Mouse (Mus musculus) limb, embryonic 11.5 days (tissue): Measurements from ENCODE around the gene Ell2. TPM values are rescaled to one million over a fixed set of nuclear protein-coding genes. Genes with fewer than 3 reads are reported as not detected.

Experiments used
- ATAC-seq: fragments of 200-750 bp; cut with Nextera tagmentation; 2 replicates; pipeline ENCODE4 v1.8.0; 2017; ENCODE audit warnings: low read depth; ENCODE audit not compliant: insufficient number of reproducible peaks, low FRiP score, low TSS enrichment
- DNase-seq: peaks from one replicate; pipeline ENCODE4 v3.0.0-alpha.2; 2015; ENCODE audit warnings: low spot score
- H3K27ac ChIP-seq: fragments of 300-500 bp; sonication (generic); replicated peaks from 2 replicates; pipeline ENCODE4 v1.5.1; 2014; ENCODE audit warnings: low read depth, mild to moderate bottlenecking, low read length
- H3K27me3 ChIP-seq: fragments of 300-500 bp; sonication (generic); 2 replicates; pipeline ENCODE4 v1.6.1; 2014; ENCODE audit warnings: mild to moderate bottlenecking, low read length, mixed read lengths; ENCODE audit not compliant: control insufficient read depth, insufficient read depth
- H3K36me3 ChIP-seq: fragments of 300-500 bp; sonication (generic); 2 replicates; pipeline ENCODE4 v1.6.1; 2014; ENCODE audit warnings: mild to moderate bottlenecking, low read length, moderate library complexity, mixed read lengths; ENCODE audit not compliant: control insufficient read depth, insufficient read depth
- H3K4me1 ChIP-seq: fragments of 300-500 bp; sonication (generic); 2 replicates; pipeline ENCODE4 v1.6.1; 2014; ENCODE audit warnings: low read length, mixed read lengths; ENCODE audit not compliant: control insufficient read depth, insufficient read depth
- H3K4me2 ChIP-seq: fragments of 300-500 bp; sonication (generic); 2 replicates; pipeline ENCODE4 v1.6.1; 2014; ENCODE audit warnings: low read depth, mild to moderate bottlenecking, moderate library complexity; ENCODE audit not compliant: severe bottlenecking
- H3K4me3 ChIP-seq: fragments of 300-500 bp; sonication (generic); 2 replicates; pipeline ENCODE4 v1.5.1; 2014; ENCODE audit warnings: low read depth, low read length
- H3K9ac ChIP-seq: fragments of 300-500 bp; sonication (generic); 2 replicates; pipeline ENCODE4 v1.6.1; 2014; ENCODE audit warnings: mild to moderate bottlenecking, low read length
- H3K9me3 ChIP-seq: fragments of 300-500 bp; sonication (generic); 2 replicates; pipeline ENCODE4 v1.6.1; 2016; ENCODE audit warnings: low read length; ENCODE audit not compliant: control insufficient read depth
- WGBS: fragments of 180-500 bp; shearing (Covaris S2); extraction: QIAGEN DNeasy Blood & Tissue Kit; methylation state at CpG from one replicate; pipeline ENCODE4 v1.1.7; 2014; 5-methylcytosine and 5-hydroxymethylcytosine counted together
- polyA plus RNA-seq: library from polyadenylated mRNA; unstranded; fragments of >200 nt; fragmentation: Nextera tagmentation; extraction: Ambion mirVana; gene quantifications from 2 replicates; pipeline ENCODE4 v1.2.1, GENCODE M21; 2014

The Ell2 gene
- polyA plus RNA-seq = 4.3 and 4.8 TPM in 2 replicates

GRCm38 (mm10) chr13:75706457-75706856 is at the start of gene Ell2:
TSS of gene Ell2 (plus strand) at chr13:75706757.
- DNase-seq (no peak), ATAC-seq (no peak)
- peak within 1 kb of the TSS; percentile 74 for H3K9ac ChIP-seq
- H3K4me3 ChIP-seq = peak within 1 kb of the TSS; percentile 66
- no peaks in the 10 kb centered on the region for H3K36me3 ChIP-seq
- peaks cover 12% of the 10 kb centered on the region for H3K27me3 ChIP-seq
- H3K4me1 ChIP-seq = no peaks in the 10 kb centered on the region
- peak within 1 kb of the TSS; percentile 69 for H3K4me2 ChIP-seq
- no peaks in the 10 kb centered on the region for H3K9me3 ChIP-seq
- no peak within 1 kb of the TSS for H3K27ac ChIP-seq
- 83% methylated on average over 1 of the region's 1 CpGs for WGBS

- Histone ChIP-seq H3K4me1 (no peaks in the 10 kb centered on the region), H3K4me3 (no peak overlapping the region), H3K4me2 (no peak overlapping the region), H3K27ac (no peak overlapping the region), H3K36me3 (no peaks in the 10 kb centered on the region), H3K9ac (no peak overlapping the region), H3K27me3 (no peaks in the 10 kb centered on the region), H3K9me3 (no peaks in the 10 kb centered on the region)
- WGBS = 45% methylated on average over 3 of the region's 3 CpGs
- DNase-seq = no peak
- no peak for ATAC-seq
These were observed 21.1 kb upstream of the Ell2 start for GRCm38 (mm10) chr13:75685438-75685837.

- Histone ChIP-seq H3K27ac (no peak overlapping the region), H3K36me3 (no peaks in the 10 kb centered on the region), H3K4me3 (no peak overlapping the region), H3K4me2 (no peak overlapping the region), H3K4me1 (no peaks in the 10 kb centered on the region), H3K9me3 (no peaks in the 10 kb centered on the region), H3K9ac (no peak overlapping the region), H3K27me3 (no peaks in the 10 kb centered on the region)
- WGBS = 72% methylated on average over 4 of the region's 4 CpGs
- ATAC-seq (no peak), DNase-seq (no peak)
These were observed 19.6 kb upstream of the Ell2 start for GRCm38 (mm10) chr13:75686995-75687394.

- Histone ChIP-seq H3K36me3 (no peaks in the 10 kb centered on the region), H3K9ac (no peak overlapping the region), H3K9me3 (no peaks in the 10 kb centered on the region), H3K4me2 (no peak overlapping the region), H3K27me3 (no peaks in the 10 kb centered on the region), H3K4me1 (no peaks in the 10 kb centered on the region), H3K27ac (no peak overlapping the region), H3K4me3 (no peak overlapping the region)
- DNase-seq (no peak), ATAC-seq (no peak)
These were observed 14.9 kb upstream of the Ell2 start for GRCm38 (mm10) chr13:75691625-75692024.

GRCm38 (mm10) chr13:75693081-75693480 is 13.5 kb upstream of the Ell2 start:
- no peaks in the 10 kb centered on the region for H3K27me3 ChIP-seq
- no peak overlapping the region for H3K4me2 ChIP-seq
- H3K27ac ChIP-seq = no peak overlapping the region
- H3K4me3 ChIP-seq = no peak overlapping the region
- H3K9ac ChIP-seq = no peak overlapping the region
- ATAC-seq = no peak
- DNase-seq = no peak
- no peaks in the 10 kb centered on the region for H3K9me3 ChIP-seq
- no peaks in the 10 kb centered on the region for H3K4me1 ChIP-seq
- no peaks in the 10 kb centered on the region for H3K36me3 ChIP-seq

GRCm38 (mm10) chr13:75702814-75703213 is 3.7 kb upstream of the Ell2 start:
- Histone ChIP-seq H3K27ac (no peak overlapping the region), H3K4me1 (no peaks in the 10 kb centered on the region), H3K4me2 (no peak overlapping the region), H3K4me3 (no peak overlapping the region), H3K36me3 (no peaks in the 10 kb centered on the region), H3K9me3 (no peaks in the 10 kb centered on the region), H3K27me3 (no peaks in the 10 kb centered on the region), H3K9ac (no peak overlapping the region)
- 69% methylated on average over 5 of the region's 5 CpGs for WGBS
- no peak for ATAC-seq
- no peak for DNase-seq

- peak overlapping the region; percentile 69 for H3K4me2 ChIP-seq
- no peak overlapping the region for H3K27ac ChIP-seq
- H3K9me3 ChIP-seq = no peaks in the 10 kb centered on the region
- H3K4me1 ChIP-seq = no peaks in the 10 kb centered on the region
- 6% methylated on average over 61 of the region's 64 CpGs for WGBS
- DNase-seq (peak; percentile 91), ATAC-seq (peak; percentile 100)
- H3K4me3 ChIP-seq = peak overlapping the region; percentile 66
- H3K36me3 ChIP-seq = no peaks in the 10 kb centered on the region
- H3K27me3 ChIP-seq = peaks cover 12% of the 10 kb centered on the region
- H3K9ac ChIP-seq = peak overlapping the region; percentile 74
These were observed 592 bp downstream of the Ell2 start for GRCm38 (mm10) chr13:75706882-75707816.

- Histone ChIP-seq H3K4me3 (peak overlapping the region; percentile 66), H3K27me3 (peaks cover 12% of the 10 kb centered on the region), H3K9me3 (no peaks in the 10 kb centered on the region), H3K4me2 (peak overlapping the region; percentile 69), H3K27ac (no peak overlapping the region), H3K9ac (peak overlapping the region; percentile 74), H3K36me3 (no peaks in the 10 kb centered on the region), H3K4me1 (no peaks in the 10 kb centered on the region)
- ATAC-seq (peak; percentile 31; the same call in 1 of the 2 replicates), DNase-seq (peak; percentile 65)
- 1% methylated on average over 65 of the region's 83 CpGs for WGBS
These were observed 1.5 kb downstream of the Ell2 start for GRCm38 (mm10) chr13:75707821-75708636.
